Mouse (Mus musculus): ENCODE measurements around the gene Ifnb1. TPM values are rescaled to one million over a fixed set of nuclear protein-coding genes. Genes with fewer than 3 reads are reported as not detected.
"Not testable (repeated sequence)": the region's sequence is repeated elsewhere in the genome, so short reads cannot be mapped to it uniquely, and the experiment has no call there.

Ifnb1 gene
- total RNA-seq (2021) = not detected
- long read RNA-seq, experiment 1 = 0 reads
- long read RNA-seq, experiment 2 = 0 reads

GRCm38 (mm10) chr4:88522674-88523073 is at the start of gene Ifnb1:
Gene Ifnb1 (minus strand): TSS chr4:88522774.
- DNase-seq = no peak

GRCm38 (mm10) chr4:88571698-88572097 is 49.1 kb upstream of the Ifnb1 start, which contains the start of gene Ifna14:
Gene Ifna14 (minus strand): TSS chr4:88571798.
- no peak for DNase-seq

GRCm38 (mm10) chr4:88561791-88562190 is 39.2 kb upstream of the Ifnb1 start:
- DNase-seq = no peak

GRCm38 (mm10) chr4:88558145-88558544 is 35.6 kb upstream of the Ifnb1 start, which contains the start of gene Ifna15:
Gene Ifna15 (minus strand): TSS chr4:88558245.
- not testable (repeated sequence) for DNase-seq

GRCm38 (mm10) chr4:88550161-88550945 is 27.8 kb upstream of the Ifnb1 start:
- DNase-seq = peak; percentile 87

GRCm38 (mm10) chr4:88547986-88548385 is 25.4 kb upstream of the Ifnb1 start:
- no peak for DNase-seq

- DNase-seq = no peak
Observed at GRCm38 (mm10) chr4:88543649-88544234, 21.2 kb upstream of the Ifnb1 start.

- peak; percentile 40 for DNase-seq
Observed at GRCm38 (mm10) chr4:88537328-88537727, 14.8 kb upstream of the Ifnb1 start.

- peak; percentile 72 for DNase-seq
Observed at GRCm38 (mm10) chr4:88536640-88537039, 14.1 kb upstream of the Ifnb1 start.

GRCm38 (mm10) chr4:88535742-88536141 is 13.2 kb upstream of the Ifnb1 start:
- no peak for DNase-seq

GRCm38 (mm10) chr4:88534903-88535302 is 12.3 kb upstream of the Ifnb1 start:
- no peak for DNase-seq

GRCm38 (mm10) chr4:88533499-88533898 is 10.9 kb upstream of the Ifnb1 start:
- DNase-seq = no peak

- DNase-seq = no peak
Observed at GRCm38 (mm10) chr4:88530892-88531291, 8.3 kb upstream of the Ifnb1 start.

GRCm38 (mm10) chr4:88530271-88530670 is 7.7 kb upstream of the Ifnb1 start:
- no peak for DNase-seq

- no peak for DNase-seq
Observed at GRCm38 (mm10) chr4:88526379-88527049, 3.9 kb upstream of the Ifnb1 start.

GRCm38 (mm10) chr4:88525393-88525792 is 2.8 kb upstream of the Ifnb1 start:
- no peak for DNase-seq

- DNase-seq = peak; percentile 64
Observed at GRCm38 (mm10) chr4:88523241-88523640, 667 bp upstream of the Ifnb1 start.

- DNase-seq = no peak
Observed at GRCm38 (mm10) chr4:88517957-88518356, 4.6 kb downstream of the Ifnb1 start.

GRCm38 (mm10) chr4:88515711-88516211 is 6.8 kb downstream of the Ifnb1 start:
- peak; percentile 48 for DNase-seq

GRCm38 (mm10) chr4:88515250-88515649 is 7.3 kb downstream of the Ifnb1 start:
- DNase-seq = no peak

GRCm38 (mm10) chr4:88514403-88514802 is 8.2 kb downstream of the Ifnb1 start:
- peak; percentile 74 for DNase-seq

- no peak for DNase-seq
Observed at GRCm38 (mm10) chr4:88513743-88514142, 8.8 kb downstream of the Ifnb1 start.

GRCm38 (mm10) chr4:88503753-88504152 is 18.8 kb downstream of the Ifnb1 start:
- no peak for DNase-seq

All from adrenal gland, postnatal 10 days (tissue).